Mouse (Mus musculus) MEL (cell line): ENCODE measurements at regions not wholly inside any gene's neighbourhood (a gene's known extent, or its start where the extent isn't known, plus 50 kb on each side); places are given as distances from the start of the nearest gene placed in this dataset.

Source experiments
- POLR2A ChIP-seq, 2 experiments: IDR thresholded peaks; 2 replicates each; pipeline ENCODE4 v1.6.1; 2011 to 2012; ENCODE audit warnings: low read length in 2 of 2, mild to moderate bottlenecking in 2 of 2, control low read depth in 1 of 2, improper control_type of control experiment in 1 of 2, low read depth in 1 of 2, moderate library complexity in 1 of 2; ENCODE audit not compliant: control insufficient read depth in 1 of 2, insufficient read depth in 1 of 2, poor library complexity in 1 of 2
- RAD21 ChIP-seq: IDR thresholded peaks from 2 replicates; pipeline ENCODE4 v1.6.1; 2011; ENCODE audit warnings: mild to moderate bottlenecking, low read depth, low read length, improper control_type of control experiment

DNA sequence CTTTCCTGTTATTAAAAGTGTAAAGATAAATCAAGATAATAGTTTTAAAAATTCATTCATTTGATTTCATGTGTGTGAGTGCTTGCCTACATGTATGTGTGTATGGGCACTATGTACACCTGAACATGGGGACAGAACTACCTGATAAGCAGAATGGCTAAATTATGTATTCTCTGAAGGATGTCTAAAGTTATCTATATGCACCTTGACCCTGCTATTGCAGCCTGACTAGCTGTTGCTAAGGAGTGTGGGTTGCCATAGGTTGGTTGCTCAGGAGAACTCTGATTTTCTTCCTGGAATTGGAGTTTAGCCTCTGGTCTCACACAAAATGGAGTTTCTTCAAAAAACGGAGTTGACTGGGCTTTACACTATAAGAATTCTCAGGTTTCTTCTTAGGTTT is 234.5 kb upstream of the Gap43 start:
- TF ChIP-seq RAD21, result no peak
- TF ChIP-seq POLR2A (IDR thresholded peaks at IDR 0.05; ENCODE audit: control insufficient read depth in 1 of 2, insufficient read depth in 1 of 2, low read depth in 1 of 2, low read length in 2 of 2, poor library complexity in 1 of 2), result no peak
